Mouse (Mus musculus) embryonic fibroblast, embryonic 13.5 days (primary cell): Measurements from ENCODE around the gene Rae1.

Source experiments
- CTCF ChIP-seq: IDR thresholded peaks from 2 replicates; pipeline ENCODE4 v1.5.1; 2011; ENCODE audit warnings: mild to moderate bottlenecking, control low read depth, low read length, moderate library complexity, borderline replicate concordance; ENCODE audit not compliant: insufficient read depth
- POLR2A ChIP-seq: IDR thresholded peaks from 2 replicates; pipeline ENCODE4 v1.6.1; 2011; ENCODE audit warnings: low read depth, mild to moderate bottlenecking, control low read depth, low read length, moderate library complexity

DNA sequence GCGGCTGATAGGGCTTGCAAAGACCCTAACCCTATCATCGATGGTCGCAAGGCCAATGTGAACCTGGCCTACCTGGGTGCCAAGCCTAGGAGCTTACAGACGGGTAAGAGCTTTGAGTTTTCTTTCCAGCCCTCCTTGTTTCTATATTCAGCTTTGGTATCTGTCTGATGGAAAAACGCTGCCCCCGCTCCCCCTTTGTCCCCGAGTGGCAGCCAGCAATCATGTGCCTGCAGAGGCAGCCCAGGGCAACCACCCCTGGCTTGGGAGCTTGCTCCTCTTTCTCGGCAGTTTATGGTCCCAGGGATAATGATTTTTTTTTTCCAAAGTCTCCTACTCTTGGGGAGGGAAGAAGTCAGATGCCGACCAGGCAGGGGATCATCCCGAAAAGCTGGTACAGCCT lies 22.9 kb downstream of the Rae1 start:
- TF ChIP-seq CTCF (no peak), POLR2A (no peak)
